Mouse (Mus musculus) spleen, adult 12 weeks (tissue): ENCODE data around the gene Unc5cl.
"Not testable (repeated sequence)": the region's sequence is repeated elsewhere in the genome, so short reads cannot be mapped to it uniquely, and the experiment has no call there.

Experiments used
- DNase-seq: peaks from one replicate; pipeline ENCODE4 v3.0.0; 2022; ENCODE audit warnings: low spot score

Gene Unc5cl

GRCm38 (mm10) chr17:48467395-48468231 lies 12.9 kb downstream of the Unc5cl start:
- peak; percentile 69 for DNase-seq

GRCm38 (mm10) chr17:48474282-48474681 lies 19.6 kb downstream of the Unc5cl start:
- DNase-seq, result not testable (repeated sequence)

GRCm38 (mm10) chr17:48475444-48475843 lies 20.7 kb downstream of the Unc5cl start:
- DNase-seq, result no peak

GRCm38 (mm10) chr17:48479952-48480351 lies 25.3 kb downstream of the Unc5cl start:
- DNase-seq, result no peak

- no peak for DNase-seq
Measured at GRCm38 (mm10) chr17:48483764-48484163, 29.1 kb downstream of the Unc5cl start.

- no peak for DNase-seq
Measured at GRCm38 (mm10) chr17:48484191-48484590, 29.5 kb downstream of the Unc5cl start.

- no peak for DNase-seq
Measured at GRCm38 (mm10) chr17:48489466-48489865, 34.8 kb downstream of the Unc5cl start.

GRCm38 (mm10) chr17:48492621-48493020 lies 37.9 kb downstream of the Unc5cl start:
- DNase-seq, result no peak

- no peak for DNase-seq
Measured at GRCm38 (mm10) chr17:48493582-48493981, 38.9 kb downstream of the Unc5cl start.

GRCm38 (mm10) chr17:48493986-48494385 lies 39.3 kb downstream of the Unc5cl start:
- no peak for DNase-seq

- no peak for DNase-seq
Measured at GRCm38 (mm10) chr17:48497986-48498385, 43.3 kb downstream of the Unc5cl start.

GRCm38 (mm10) chr17:48500846-48501445 lies 46.2 kb downstream of the Unc5cl start:
- no peak for DNase-seq

GRCm38 (mm10) chr17:48505006-48505405 lies 50.3 kb downstream of the Unc5cl start:
- no peak for DNase-seq

GRCm38 (mm10) chr17:48506986-48507385 lies 52.3 kb downstream of the Unc5cl start:
- no peak for DNase-seq

- no peak for DNase-seq
Measured at GRCm38 (mm10) chr17:48509596-48509995, 54.9 kb downstream of the Unc5cl start.

GRCm38 (mm10) chr17:48512614-48513281 lies 58.0 kb downstream of the Unc5cl start:
- no peak for DNase-seq

GRCm38 (mm10) chr17:48514613-48515012 lies 59.9 kb downstream of the Unc5cl start:
- DNase-seq, result no peak

GRCm38 (mm10) chr17:48519046-48519445 lies 64.3 kb downstream of the Unc5cl start:
- no peak for DNase-seq

GRCm38 (mm10) chr17:48520352-48520751 lies 65.7 kb downstream of the Unc5cl start:
- DNase-seq, result no peak

- no peak for DNase-seq
Measured at GRCm38 (mm10) chr17:48523056-48523455, 68.4 kb downstream of the Unc5cl start.

- no peak for DNase-seq
Measured at GRCm38 (mm10) chr17:48533844-48534705, 79.4 kb downstream of the Unc5cl start.

GRCm38 (mm10) chr17:48538328-48538727 lies 83.6 kb downstream of the Unc5cl start:
- peak; percentile 23 for DNase-seq
